Mouse (Mus musculus) bone marrow, adult 2 months (tissue): ENCODE results near the gene Fbxo31.

ENCODE experiments used
- CTCF ChIP-seq: fragments of 200-500 bp; IDR thresholded peaks from 2 replicates; pipeline ENCODE4 v1.5.1; 2011; ENCODE audit warnings: low read length, control low read depth; ENCODE audit not compliant: control insufficient read depth, insufficient read depth
- POLR2A ChIP-seq: fragments of 200-500 bp; IDR thresholded peaks from 2 replicates; pipeline ENCODE4 v1.6.1; 2011; ENCODE audit warnings: low read depth, mild to moderate bottlenecking, control low read depth, low read length, borderline replicate concordance; ENCODE audit not compliant: control insufficient read depth

- no peak for TF ChIP-seq CTCF
- TF ChIP-seq POLR2A, result no peak
These were observed 10.3 kb downstream of the Fbxo31 start for GRCm38 (mm10) chr8:121568321-121568720.
